Comparison of ENCODE assay signal across 23 mouse cellular contexts in genomic region chr6:59968701-59969100, GRCm38 (mm10).
DNase-seq lines count a peak whose midpoint lies in the region; ATAC-seq and TF ChIP-seq lines count a peak whose summit lies in the region.
"Had no signal": no experiment of that assay in that cellular context is flagged by ENCODE, and none has a peak within 500 bp of the region (broad histone marks: within the 10 kb centered on the region; RNA-seq: fewer than 3 reads in every experiment).

No protein-coding gene starts in this region.

- no peaks in the 10 kb centered on the region for H3K4me1 ChIP-seq in heart, embryonic 11.5 days (ENCODE audit: control insufficient read depth, insufficient read depth, low read length)
- peaks cover 0 to 2% of the 10 kb centered on the region in 2 experiments; a peak in 1 of 4 replicates for H3K4me1 ChIP-seq in heart, embryonic 14.5 days (ENCODE audit: control insufficient read depth in 2 of 2, insufficient read depth in 2 of 2, low read length in 2 of 2)
- no peaks in the 10 kb centered on the region for H3K4me1 ChIP-seq in heart, postnatal 0 days (ENCODE audit: control insufficient read depth, insufficient read depth)
- no peaks in the 10 kb centered on the region for H3K4me1 ChIP-seq in heart, embryonic 10.5 days
- H3K4me1 ChIP-seq: embryonic facial prominence, embryonic 10.5 days; embryonic facial prominence, embryonic 13.5 days; forebrain, embryonic 12.5 days; forebrain, embryonic 15.5 days; hindbrain, embryonic 12.5 days; hindbrain, embryonic 15.5 days had no signal

- H3K9ac ChIP-seq in heart, embryonic 11.5 days (ENCODE audit: low read depth, low read length) = no peak overlapping the region
- H3K9ac ChIP-seq in heart, embryonic 14.5 days (ENCODE audit: low read length) = no peak overlapping the region
- H3K9ac ChIP-seq in heart, postnatal 0 days (replicated peaks; ENCODE audit: low read depth, low read length) = no peak overlapping the region
- H3K9ac ChIP-seq: embryonic facial prominence, embryonic 13.5 days; forebrain, embryonic 12.5 days; forebrain, embryonic 15.5 days; hindbrain, embryonic 12.5 days; hindbrain, embryonic 15.5 days had no signal

- H3K9me3 ChIP-seq in heart, embryonic 11.5 days (replicated peaks; ENCODE audit: control insufficient read depth, low read length) = no peaks in the 10 kb centered on the region
- H3K9me3 ChIP-seq in heart, embryonic 14.5 days (ENCODE audit: control insufficient read depth, low read length) = no peaks in the 10 kb centered on the region
- no peaks in the 10 kb centered on the region for H3K9me3 ChIP-seq in heart, postnatal 0 days (replicated peaks; ENCODE audit: control insufficient read depth, low read length)
- no peaks in the 10 kb centered on the region for H3K9me3 ChIP-seq in heart, embryonic 10.5 days
- H3K9me3 ChIP-seq: embryonic facial prominence, embryonic 13.5 days; forebrain, embryonic 15.5 days; hindbrain, embryonic 15.5 days had no signal

- TF ChIP-seq CTCF in heart, postnatal 0 days (IDR thresholded peaks at IDR 0.05; ENCODE audit: low read depth) = no peak

- TF ChIP-seq EP300 in heart, postnatal 0 days (IDR thresholded peaks at IDR 0.05; ENCODE audit: low read depth) = no peak

- no peaks in the 10 kb centered on the region for H3K27me3 ChIP-seq in heart, embryonic 11.5 days (ENCODE audit: control insufficient read depth, insufficient read depth, low read length)
- no peaks in the 10 kb centered on the region for H3K27me3 ChIP-seq in heart, embryonic 14.5 days (ENCODE audit: control insufficient read depth, insufficient read depth, low read length)
- no peaks in the 10 kb centered on the region for H3K27me3 ChIP-seq in heart, postnatal 0 days (ENCODE audit: control insufficient read depth, insufficient read depth, low read length)
- no peaks in the 10 kb centered on the region for H3K27me3 ChIP-seq in heart, embryonic 10.5 days (ENCODE audit: insufficient read depth, poor library complexity, severe bottlenecking)
- H3K27me3 ChIP-seq: embryonic facial prominence, embryonic 13.5 days; forebrain, embryonic 12.5 days; forebrain, embryonic 15.5 days; hindbrain, embryonic 12.5 days; hindbrain, embryonic 15.5 days had no signal

- H3K36me3 ChIP-seq in heart, embryonic 11.5 days (ENCODE audit: control insufficient read depth, insufficient read depth, low read length) = no peaks in the 10 kb centered on the region
- no peaks in the 10 kb centered on the region for H3K36me3 ChIP-seq in heart, embryonic 14.5 days (ENCODE audit: control insufficient read depth, insufficient read depth, low read length)
- H3K36me3 ChIP-seq in heart, postnatal 0 days (replicated peaks; ENCODE audit: control insufficient read depth, insufficient read depth, low read length) = no peaks in the 10 kb centered on the region
- no peaks in the 10 kb centered on the region for H3K36me3 ChIP-seq in heart, embryonic 10.5 days
- H3K36me3 ChIP-seq: embryonic facial prominence, embryonic 10.5 days; embryonic facial prominence, embryonic 13.5 days; forebrain, embryonic 12.5 days; forebrain, embryonic 15.5 days; hindbrain, embryonic 12.5 days; hindbrain, embryonic 15.5 days had no signal

- no peak overlapping the region for H3K4me3 ChIP-seq in heart, embryonic 11.5 days (ENCODE audit: low read depth, low read length)
- no peak overlapping the region for H3K4me3 ChIP-seq in heart, embryonic 14.5 days (ENCODE audit: control insufficient read depth in 1 of 2, insufficient read depth in 1 of 2, low read depth in 1 of 2, low read length in 2 of 2)
- H3K4me3 ChIP-seq in heart, postnatal 0 days (ENCODE audit: low read depth, low read length) = no peak overlapping the region
- H3K4me3 ChIP-seq in heart, embryonic 10.5 days = no peak overlapping the region
- H3K4me3 ChIP-seq: embryonic facial prominence, embryonic 10.5 days; embryonic facial prominence, embryonic 13.5 days; erythroblast, embryonic 14.5 days; forebrain, embryonic 12.5 days; forebrain, embryonic 15.5 days; hindbrain, embryonic 12.5 days; hindbrain, embryonic 15.5 days had no signal

- H3K27ac ChIP-seq in heart, embryonic 11.5 days (ENCODE audit: low read depth, low read length) = no peak overlapping the region
- H3K27ac ChIP-seq in heart, embryonic 14.5 days (replicated peaks in 1 of 2; ENCODE audit: control insufficient read depth in 1 of 2, insufficient read depth in 1 of 2, low read depth in 2 of 2, low read length in 2 of 2) = 0 out of 4 replicates have a peak overlapping the region, but pooled peaks of 1 of the 2 experiments have one; percentile 7
- no peak overlapping the region for H3K27ac ChIP-seq in heart, postnatal 0 days (ENCODE audit: low read depth)
- no peak overlapping the region for H3K27ac ChIP-seq in heart, embryonic 10.5 days
- H3K27ac ChIP-seq: embryonic facial prominence, embryonic 10.5 days; embryonic facial prominence, embryonic 13.5 days; forebrain, embryonic 12.5 days; forebrain, embryonic 15.5 days; hindbrain, embryonic 12.5 days; hindbrain, embryonic 15.5 days had no signal

- no peak for DNase-seq in heart, postnatal 25 days (ENCODE audit: low spot score)
- DNase-seq in heart, adult 8-10 months (ENCODE audit: low spot score) = no peak
- DNase-seq in heart, postnatal 0 days (ENCODE audit: low spot score) = peak; percentile 64
- DNase-seq in heart, embryonic 10.5 days (ENCODE audit: low spot score) = no peak
- DNase-seq: adrenal gland, adult 8-10 months; adrenal gland, postnatal 25 days; cerebellum, adult 11-12 months; cerebellum, adult 8-10 months; cerebellum, postnatal 36 days; embryo, embryonic 11 days; gastrocnemius, postnatal 25 days; kidney, adult 2 months had no signal

- intact Hi-C loops in heart, postnatal 25 days (cut with DNase I) = no loop called here

- 36% methylated on average over 1 of the region's 1 CpGs for WGBS in heart, embryonic 11.5 days (ENCODE audit: insufficient replicate concordance)
- WGBS in heart, embryonic 14.5 days = 30% methylated on average over 1 of the region's 1 CpGs
- WGBS in heart, postnatal 0 days = 12% methylated on average over 1 of the region's 1 CpGs
- WGBS in heart, embryonic 10.5 days = 18% methylated on average over 1 of the region's 1 CpGs

- H3K4me2 ChIP-seq in heart, embryonic 11.5 days = no peak overlapping the region
- no peak overlapping the region for H3K4me2 ChIP-seq in heart, embryonic 14.5 days (ENCODE audit: low read length)
- H3K4me2 ChIP-seq in heart, postnatal 0 days (ENCODE audit: low read depth, low read length) = no peak overlapping the region
- H3K4me2 ChIP-seq: embryonic facial prominence, embryonic 13.5 days; forebrain, embryonic 12.5 days; forebrain, embryonic 15.5 days; hindbrain, embryonic 12.5 days; hindbrain, embryonic 15.5 days had no signal

- ATAC-seq in heart, embryonic 11.5 days (replicated peaks; ENCODE audit: insufficient number of reproducible peaks, low FRiP score, low TSS enrichment) = peak; percentile 52; the same call in 1 of the 2 replicates
- ATAC-seq in heart, embryonic 14.5 days (ENCODE audit: insufficient number of reproducible peaks, insufficient read depth, low FRiP score, low read depth) = peak; percentile 86
- peak; percentile 97 for ATAC-seq in heart, postnatal 0 days (ENCODE audit: insufficient read depth, low read depth)
- ATAC-seq: activated CD4-positive, CD25-positive, alpha-beta regulatory T cell, adult 4 months; forebrain, embryonic 15.5 days; intestine, postnatal 0 days had no signal
